Mouse (Mus musculus): ENCODE measurements at regions not wholly inside any gene's neighbourhood (a gene's known extent, or its start where the extent isn't known, plus 50 kb on each side); places are given as distances from the start of the nearest gene placed in this dataset.

- 68% methylated on average over 1 of the region's 1 CpGs for WGBS
- H3K4me1 ChIP-seq (ENCODE audit: control insufficient read depth, insufficient read depth, low read length): no peaks in the 10 kb centered on the region
- H3K4me2 ChIP-seq (ENCODE audit: low read length): no peak overlapping the region
- H3K36me3 ChIP-seq (ENCODE audit: control insufficient read depth, insufficient read depth, low read length): no peaks in the 10 kb centered on the region
- no peaks in the 10 kb centered on the region for H3K27me3 ChIP-seq (ENCODE audit: control insufficient read depth, insufficient read depth, low read length)
- no peak overlapping the region for H3K4me3 ChIP-seq (replicated peaks; ENCODE audit: low read depth, low read length)
- no peak for DNase-seq
- no peaks in the 10 kb centered on the region for H3K9me3 ChIP-seq (ENCODE audit: control insufficient read depth, low read length)
- no peak for ATAC-seq (ENCODE audit: low FRiP score, low TSS enrichment)
- no peak overlapping the region for H3K9ac ChIP-seq (replicated peaks; ENCODE audit: low read length)
- H3K27ac ChIP-seq (replicated peaks; ENCODE audit: low read depth, low read length): no peak overlapping the region
Observed at GRCm38 (mm10) chr7:110679916-110680315, 52.5 kb downstream of the Adm start.

- Histone ChIP-seq H3K4me3 (replicated peaks; ENCODE audit: low read depth, low read length) (no peak overlapping the region), H3K9ac (replicated peaks; ENCODE audit: low read length) (no peak overlapping the region), H3K36me3 (ENCODE audit: control insufficient read depth, insufficient read depth, low read length) (no peaks in the 10 kb centered on the region), H3K27ac (replicated peaks; ENCODE audit: low read depth, low read length) (no peak overlapping the region), H3K9me3 (ENCODE audit: control insufficient read depth, low read length) (no peaks in the 10 kb centered on the region), H3K4me2 (ENCODE audit: low read length) (no peak overlapping the region), H3K4me1 (ENCODE audit: control insufficient read depth, insufficient read depth, low read length) (no peaks in the 10 kb centered on the region), H3K27me3 (ENCODE audit: control insufficient read depth, insufficient read depth, low read length) (no peaks in the 10 kb centered on the region)
- no peak for ATAC-seq (ENCODE audit: low FRiP score, low TSS enrichment)
- 81% methylated on average over 4 of the region's 4 CpGs for WGBS
- DNase-seq: no peak
Observed at GRCm38 (mm10) chr7:110682911-110683310, 55.5 kb downstream of the Adm start.

- H3K27ac ChIP-seq (replicated peaks; ENCODE audit: low read depth, low read length): no peak overlapping the region
- no peak overlapping the region for H3K9ac ChIP-seq (replicated peaks; ENCODE audit: low read length)
- no peaks in the 10 kb centered on the region for H3K4me1 ChIP-seq (ENCODE audit: control insufficient read depth, insufficient read depth, low read length)
- H3K4me2 ChIP-seq (ENCODE audit: low read length): no peak overlapping the region
- no peaks in the 10 kb centered on the region for H3K27me3 ChIP-seq (ENCODE audit: control insufficient read depth, insufficient read depth, low read length)
- peak; percentile 52 for DNase-seq
- no peaks in the 10 kb centered on the region for H3K36me3 ChIP-seq (ENCODE audit: control insufficient read depth, insufficient read depth, low read length)
- no peak for ATAC-seq (ENCODE audit: low FRiP score, low TSS enrichment)
- WGBS: 53% methylated on average over 14 of the region's 14 CpGs
- H3K4me3 ChIP-seq (replicated peaks; ENCODE audit: low read depth, low read length): no peak overlapping the region
- H3K9me3 ChIP-seq (ENCODE audit: control insufficient read depth, low read length): no peaks in the 10 kb centered on the region
Observed at GRCm38 (mm10) chr7:110688884-110689681, 61.6 kb downstream of the Adm start.

GRCm38 (mm10) chr7:110690241-110690640 lies 62.8 kb downstream of the Adm start:
- no peak for ATAC-seq (ENCODE audit: low FRiP score, low TSS enrichment)
- Histone ChIP-seq H3K9ac (replicated peaks; ENCODE audit: low read length) (no peak overlapping the region), H3K4me3 (replicated peaks; ENCODE audit: low read depth, low read length) (no peak overlapping the region), H3K4me1 (ENCODE audit: control insufficient read depth, insufficient read depth, low read length) (no peaks in the 10 kb centered on the region), H3K4me2 (ENCODE audit: low read length) (no peak overlapping the region), H3K27me3 (ENCODE audit: control insufficient read depth, insufficient read depth, low read length) (no peaks in the 10 kb centered on the region), H3K9me3 (ENCODE audit: control insufficient read depth, low read length) (no peaks in the 10 kb centered on the region), H3K27ac (replicated peaks; ENCODE audit: low read depth, low read length) (no peak overlapping the region), H3K36me3 (ENCODE audit: control insufficient read depth, insufficient read depth, low read length) (no peaks in the 10 kb centered on the region)
- no peak for DNase-seq
- 97% methylated on average over 2 of the region's 2 CpGs for WGBS

DNA sequence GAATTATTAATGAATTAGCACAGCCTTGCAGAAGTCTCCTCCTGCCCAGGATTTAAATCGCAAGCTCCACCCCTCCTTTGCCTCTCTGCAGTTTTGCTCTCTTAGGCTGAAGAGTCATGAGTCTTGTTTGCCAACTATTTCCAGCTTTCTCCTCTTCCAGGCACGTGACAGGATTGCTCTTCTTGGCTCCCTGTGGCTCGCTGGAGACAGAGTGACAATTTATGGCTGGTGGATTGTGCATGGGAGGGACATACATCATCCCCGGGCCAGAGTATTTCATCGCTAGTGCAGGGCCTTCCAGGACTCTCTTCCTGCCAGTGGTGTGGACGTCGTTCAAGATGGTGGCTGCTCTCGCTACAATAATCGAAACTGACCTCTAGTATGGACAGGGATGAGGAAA lies 63.4 kb downstream of the Adm start:
- DNase-seq (no peak), ATAC-seq (ENCODE audit: low FRiP score, low TSS enrichment) (no peak)
- Histone ChIP-seq H3K4me1 (ENCODE audit: control insufficient read depth, insufficient read depth, low read length) (no peaks in the 10 kb centered on the region), H3K36me3 (ENCODE audit: control insufficient read depth, insufficient read depth, low read length) (no peaks in the 10 kb centered on the region), H3K9ac (replicated peaks; ENCODE audit: low read length) (no peak overlapping the region), H3K27me3 (ENCODE audit: control insufficient read depth, insufficient read depth, low read length) (no peaks in the 10 kb centered on the region), H3K9me3 (ENCODE audit: control insufficient read depth, low read length) (no peaks in the 10 kb centered on the region), H3K4me2 (ENCODE audit: low read length) (no peak overlapping the region), H3K27ac (replicated peaks; ENCODE audit: low read depth, low read length) (no peak overlapping the region), H3K4me3 (replicated peaks; ENCODE audit: low read depth, low read length) (no peak overlapping the region)
- 89% methylated on average over 9 of the region's 9 CpGs for WGBS

DNA sequence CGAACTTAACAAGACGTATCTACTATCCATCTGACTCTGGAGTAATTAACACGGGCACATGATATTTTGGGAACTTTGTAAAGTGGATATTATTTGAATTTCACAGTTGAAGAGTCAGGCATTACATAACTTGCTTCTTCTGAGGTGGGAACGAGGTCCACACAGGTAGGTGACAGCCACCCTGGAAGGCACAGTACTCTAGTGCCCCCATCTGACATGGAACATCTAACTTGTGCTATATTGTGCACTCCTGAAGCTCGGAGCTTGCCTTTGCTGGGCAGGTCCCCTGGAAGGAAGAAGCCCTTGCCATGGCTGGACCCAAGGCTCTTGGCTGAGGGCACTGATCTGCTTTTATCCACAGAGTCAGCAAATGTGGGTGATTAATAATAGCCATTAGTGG lies 66.8 kb downstream of the Adm start:
- Histone ChIP-seq H3K9me3 (ENCODE audit: control insufficient read depth, low read length) (no peaks in the 10 kb centered on the region), H3K4me3 (replicated peaks; ENCODE audit: low read depth, low read length) (no peak overlapping the region), H3K9ac (replicated peaks; ENCODE audit: low read length) (no peak overlapping the region), H3K4me2 (ENCODE audit: low read length) (no peak overlapping the region), H3K27ac (replicated peaks; ENCODE audit: low read depth, low read length) (no peak overlapping the region), H3K27me3 (ENCODE audit: control insufficient read depth, insufficient read depth, low read length) (no peaks in the 10 kb centered on the region), H3K4me1 (ENCODE audit: control insufficient read depth, insufficient read depth, low read length) (no peaks in the 10 kb centered on the region), H3K36me3 (ENCODE audit: control insufficient read depth, insufficient read depth, low read length) (no peaks in the 10 kb centered on the region)
- no peak for ATAC-seq (ENCODE audit: low FRiP score, low TSS enrichment)
- no peak for DNase-seq
- 86% methylated on average over 5 of the region's 5 CpGs for WGBS

- Histone ChIP-seq H3K4me3 (replicated peaks; ENCODE audit: low read depth, low read length) (no peak overlapping the region), H3K36me3 (ENCODE audit: control insufficient read depth, insufficient read depth, low read length) (no peaks in the 10 kb centered on the region), H3K4me2 (ENCODE audit: low read length) (no peak overlapping the region), H3K27ac (replicated peaks; ENCODE audit: low read depth, low read length) (no peak overlapping the region), H3K4me1 (ENCODE audit: control insufficient read depth, insufficient read depth, low read length) (no peaks in the 10 kb centered on the region), H3K27me3 (ENCODE audit: control insufficient read depth, insufficient read depth, low read length) (no peaks in the 10 kb centered on the region), H3K9ac (replicated peaks; ENCODE audit: low read length) (no peak overlapping the region), H3K9me3 (ENCODE audit: control insufficient read depth, low read length) (no peaks in the 10 kb centered on the region)
- WGBS: 86% methylated on average over 8 of the region's 8 CpGs
- DNase-seq (no peak), ATAC-seq (ENCODE audit: low FRiP score, low TSS enrichment) (no peak)
Observed at GRCm38 (mm10) chr7:110695729-110696128, 68.3 kb downstream of the Adm start.

DNA sequence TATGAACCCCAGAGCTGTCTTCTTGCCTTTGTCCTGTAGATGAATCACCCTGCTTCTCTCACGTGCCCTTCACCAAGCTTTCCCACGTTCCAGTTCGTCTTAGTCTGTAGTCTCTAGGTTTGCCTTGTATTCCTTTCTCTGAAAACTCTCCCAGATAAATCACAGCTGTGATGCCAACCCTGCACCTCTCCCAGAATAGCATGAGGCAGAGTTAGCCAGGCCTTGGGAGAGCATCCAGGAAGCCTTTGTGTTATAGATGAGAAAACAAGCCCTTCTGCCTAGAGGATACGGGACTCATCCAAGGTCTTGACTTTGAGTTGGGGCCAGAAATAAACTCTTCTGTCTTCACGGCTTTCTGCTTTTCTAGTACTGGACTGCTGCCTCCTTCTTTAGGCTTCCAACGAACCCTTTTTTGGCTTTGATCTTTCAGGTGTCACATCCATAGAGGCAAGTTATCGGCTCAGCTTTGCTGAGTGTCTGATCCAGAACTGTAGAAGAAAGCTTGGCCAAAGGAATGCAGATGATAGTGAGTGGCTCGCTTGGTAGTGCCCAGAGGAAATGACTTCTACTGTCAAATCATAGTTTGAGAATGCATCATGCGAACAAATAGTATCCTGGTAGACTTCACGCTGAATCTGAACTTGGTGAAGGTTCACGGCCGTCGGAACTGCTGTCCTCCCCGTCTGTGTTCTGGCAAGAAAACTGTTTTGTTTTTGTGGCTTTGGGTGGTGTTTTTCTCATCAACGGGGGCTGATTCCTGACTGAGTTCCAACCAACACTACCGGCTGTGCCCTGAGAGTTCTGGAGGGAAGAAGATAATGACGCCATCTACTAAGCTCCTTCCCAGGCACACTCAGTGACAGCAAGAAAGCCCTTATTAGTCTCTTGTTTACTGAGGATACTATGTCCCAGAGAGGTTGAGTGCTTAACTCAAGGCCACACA lies 69.5 kb upstream of the Ampd3 start:
- H3K27me3 ChIP-seq (ENCODE audit: control insufficient read depth, insufficient read depth, low read length): no peaks in the 10 kb centered on the region
- 89% methylated on average over 17 of the region's 17 CpGs for WGBS
- H3K9me3 ChIP-seq (ENCODE audit: control insufficient read depth, low read length): no peaks in the 10 kb centered on the region
- DNase-seq: no peak
- H3K4me2 ChIP-seq (ENCODE audit: low read length): no peak overlapping the region
- H3K36me3 ChIP-seq (ENCODE audit: control insufficient read depth, insufficient read depth, low read length): no peaks in the 10 kb centered on the region
- no peak overlapping the region for H3K9ac ChIP-seq (replicated peaks; ENCODE audit: low read length)
- no peak overlapping the region for H3K27ac ChIP-seq (replicated peaks; ENCODE audit: low read depth, low read length)
- no peak overlapping the region for H3K4me3 ChIP-seq (replicated peaks; ENCODE audit: low read depth, low read length)
- H3K4me1 ChIP-seq (ENCODE audit: control insufficient read depth, insufficient read depth, low read length): no peaks in the 10 kb centered on the region
- ATAC-seq (ENCODE audit: low FRiP score, low TSS enrichment): no peak
